8 mouse cellular contexts compared by ENCODE assay signal in the genomic region with DNA sequence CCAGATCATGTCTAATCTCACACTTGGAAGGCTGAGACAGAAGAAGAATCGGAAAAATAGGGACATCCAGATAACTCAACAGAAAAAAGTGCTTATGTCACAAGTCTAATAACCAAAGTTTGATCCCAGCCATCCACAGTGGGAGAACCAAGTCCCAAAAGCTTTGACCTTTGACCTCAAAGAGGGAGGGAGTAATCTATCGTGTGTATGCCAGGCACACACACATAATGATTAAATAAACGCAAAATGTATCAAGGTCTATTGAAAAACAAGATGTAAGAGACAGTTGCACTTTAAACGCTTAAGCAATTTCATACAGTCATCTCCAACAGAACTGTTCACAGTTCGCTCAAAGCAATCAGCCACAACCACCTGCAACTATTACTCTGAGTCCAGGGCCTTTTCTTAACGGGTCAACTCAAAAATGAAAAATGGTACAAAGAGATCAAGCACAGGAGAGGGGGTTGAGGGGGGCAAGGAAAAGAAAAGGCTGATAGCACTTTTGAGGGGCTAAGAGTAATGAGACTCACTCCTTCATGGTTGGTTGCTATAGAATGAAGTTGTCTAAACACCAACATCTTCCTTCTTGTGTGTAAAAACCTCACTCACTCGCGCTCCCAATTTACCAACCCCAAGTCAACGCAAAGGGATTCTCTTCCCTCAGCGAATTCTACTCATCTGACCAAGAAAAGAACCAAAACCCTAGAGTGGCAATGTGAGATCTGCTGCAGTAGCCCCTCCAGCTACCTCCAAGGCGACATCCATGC. TPM values are rescaled to one million over a fixed set of nuclear protein-coding genes. Genes with fewer than 3 reads are reported as not detected.
DNase-seq lines count a peak whose midpoint lies in the region; ATAC-seq lines count a peak whose summit lies in the region.

No protein-coding gene starts in this region.

- no peaks in the 10 kb centered on the region for H3K27me3 ChIP-seq in erythroblast, embryonic 14.5 days (ENCODE audit: control insufficient read depth)
- no peaks in the 10 kb centered on the region for H3K27me3 ChIP-seq in intestine, embryonic 16.5 days (replicated peaks; ENCODE audit: control insufficient read depth, insufficient read depth, low read length)

- no peaks in the 10 kb centered on the region for H3K36me3 ChIP-seq in erythroblast, embryonic 14.5 days (ENCODE audit: control insufficient read depth)
- no peaks in the 10 kb centered on the region for H3K36me3 ChIP-seq in intestine, embryonic 16.5 days (ENCODE audit: control insufficient read depth, insufficient read depth, low read length)

- no peak overlapping the region for H3K27ac ChIP-seq in intestine, embryonic 16.5 days (ENCODE audit: low read length)

- DNase-seq in thymus, postnatal 0 days (ENCODE audit: low spot score) = peak; percentile 14
- DNase-seq in thymus, postnatal 14 days = no peak
- DNase-seq in retina, embryonic 14.5 days (ENCODE audit: low spot score) = peak; percentile 30
- no peak for DNase-seq in gastrocnemius, adult 8-10 months (ENCODE audit: low spot score in 2 of 2)
- no peak for DNase-seq in urinary bladder, postnatal 10 days (ENCODE audit: low spot score)

- H3K4me3 ChIP-seq in erythroblast, embryonic 14.5 days (replicated peaks) = peak overlapping the region; percentile 86
- peak overlapping the region; percentile 91 for H3K4me3 ChIP-seq in intestine, embryonic 16.5 days (ENCODE audit: low read length)

- H3K4me2 ChIP-seq in intestine, embryonic 16.5 days (ENCODE audit: low read depth, low read length) = peak overlapping the region; percentile 71

- WGBS in intestine, embryonic 16.5 days = 23% methylated on average over 11 of the region's 11 CpGs

- no peak for ATAC-seq in erythroblast, adult 5-6 weeks (replicated peaks; ENCODE audit: low FRiP score, poor library complexity, severe bottlenecking)
- ATAC-seq in intestine, embryonic 16.5 days = no peak

- peaks cover 27% of the 10 kb centered on the region for H3K4me1 ChIP-seq in erythroblast, embryonic 14.5 days (ENCODE audit: control insufficient read depth)
- H3K4me1 ChIP-seq in intestine, embryonic 16.5 days (ENCODE audit: control insufficient read depth, insufficient read depth, low read length) = peaks cover 12% of the 10 kb centered on the region; the same call in 1 of the 2 replicates

- no peaks in the 10 kb centered on the region for H3K9me3 ChIP-seq in erythroblast, embryonic 14.5 days (ENCODE audit: control insufficient read depth, low read length)
- H3K9me3 ChIP-seq in intestine, embryonic 16.5 days (ENCODE audit: control insufficient read depth, low read length) = no peaks in the 10 kb centered on the region

- H3K9ac ChIP-seq in intestine, embryonic 16.5 days (ENCODE audit: low read depth, low read length) = peak overlapping the region; percentile 93

RNA-seq across cellular contexts. Expression of a gene that starts 1.0 kb away (rescaled TPM):
- 0.15 and 0.17 TPM in 2 replicates for polyA plus RNA-seq in erythroblast, embryonic 14.5 days (2012)
- total RNA-seq in erythroblast, adult 5-6 weeks (2015; ENCODE audit: low replicate concordance) = 2.5 and 3.3 TPM in 2 replicates
- 10.0 and 17.1 TPM in 2 replicates for total RNA-seq in erythroblast, adult 5-6 weeks (2017; ENCODE audit: low replicate concordance)
- polyA plus RNA-seq in thymus, postnatal 0 days (2015; fragmentation: Nextera tagmentation; extraction: Ambion mirVana) = 3.8 and 4.7 TPM in 2 replicates
- polyA plus RNA-seq in intestine, embryonic 16.5 days (2015; fragmentation: Nextera tagmentation; extraction: Ambion mirVana) = 7.0 and 8.0 TPM in 2 replicates
- total RNA-seq in gastrocnemius, adult 8-10 months (2022) = 10 to 100 TPM; 26.4 to 30.5 (median 29.5) TPM

RNA-seq across cellular contexts. Expression of a gene that starts 55.6 kb away (rescaled TPM):
- polyA plus RNA-seq in erythroblast, embryonic 14.5 days (2012) = 2.0 and 2.1 TPM in 2 replicates
- 9.6 and 16.9 TPM in 2 replicates for total RNA-seq in erythroblast, adult 5-6 weeks (2015; ENCODE audit: low replicate concordance)
- 14.1 and 26.9 TPM in 2 replicates for total RNA-seq in erythroblast, adult 5-6 weeks (2017; ENCODE audit: low replicate concordance)
- 20.3 and 23.2 TPM in 2 replicates for polyA plus RNA-seq in thymus, postnatal 0 days (2015; fragmentation: Nextera tagmentation; extraction: Ambion mirVana)
- 15.6 and 17.4 TPM in 2 replicates for polyA plus RNA-seq in intestine, embryonic 16.5 days (2015; fragmentation: Nextera tagmentation; extraction: Ambion mirVana)
- 10 to 100 TPM; 10.5 to 15.8 (median 11.5) TPM for total RNA-seq in gastrocnemius, adult 8-10 months (2022)

Comparison
In these comparisons a context has a peak if more than half of its experiments do, and no peak if none do; other contexts are left out.
1. DNase-seq: peak in thymus, postnatal 0 days (single experiment) and retina, embryonic 14.5 days (single experiment); none in thymus, postnatal 14 days (single experiment), gastrocnemius, adult 8-10 months (0 of 2) and urinary bladder, postnatal 10 days (single experiment).